Mouse (Mus musculus) heart, embryonic 11.5 days (tissue): ENCODE measurements around the gene Slc5a10. TPM values are rescaled to one million over a fixed set of nuclear protein-coding genes. Genes with fewer than 3 reads are reported as not detected.
"Not testable (repeated sequence)": the region's sequence is repeated elsewhere in the genome, so short reads cannot be mapped to it uniquely, and the experiment has no call there.

ENCODE experiments used
- ATAC-seq: fragments of 200-750 bp; cut with Nextera tagmentation; replicated peaks from 2 replicates; pipeline ENCODE4 v1.8.0; 2017; ENCODE audit warnings: moderate library complexity; ENCODE audit not compliant: insufficient number of reproducible peaks, low FRiP score, low TSS enrichment
- H3K27ac ChIP-seq: fragments of 300-500 bp; sonication (generic); 2 replicates; pipeline ENCODE4 v1.5.1; 2014; ENCODE audit warnings: mild to moderate bottlenecking, low read depth, low read length
- H3K27me3 ChIP-seq: fragments of 300-500 bp; sonication (generic); 2 replicates; pipeline ENCODE4 v1.6.1; 2014; ENCODE audit warnings: mild to moderate bottlenecking, low read length, mixed read lengths; ENCODE audit not compliant: control insufficient read depth, insufficient read depth
- H3K36me3 ChIP-seq: fragments of 300-500 bp; sonication (generic); 2 replicates; pipeline ENCODE4 v1.6.1; 2014; ENCODE audit warnings: mild to moderate bottlenecking, low read length, moderate library complexity, mixed read lengths; ENCODE audit not compliant: control insufficient read depth, insufficient read depth
- H3K4me1 ChIP-seq: fragments of 300-500 bp; sonication (generic); 2 replicates; pipeline ENCODE4 v1.6.1; 2014; ENCODE audit warnings: low read length; ENCODE audit not compliant: control insufficient read depth, insufficient read depth
- H3K4me2 ChIP-seq: fragments of 300-500 bp; sonication (generic); 2 replicates; pipeline ENCODE4 v1.6.1; 2014; ENCODE audit warnings: mild to moderate bottlenecking, moderate library complexity
- H3K4me3 ChIP-seq: fragments of 300-500 bp; sonication (generic); 2 replicates; pipeline ENCODE4 v1.5.1; 2014; ENCODE audit warnings: low read depth, low read length
- H3K9ac ChIP-seq: fragments of 300-500 bp; sonication (generic); 2 replicates; pipeline ENCODE4 v1.6.1; 2014; ENCODE audit warnings: mild to moderate bottlenecking, low read depth, low read length, moderate library complexity
- H3K9me3 ChIP-seq: fragments of 300-500 bp; sonication (generic); replicated peaks from 2 replicates; pipeline ENCODE4 v1.6.1; 2016; ENCODE audit warnings: low read length; ENCODE audit not compliant: control insufficient read depth
- WGBS: fragments of 180-500 bp; shearing (Covaris S2); extraction: QIAGEN DNeasy Blood & Tissue Kit; methylation state at CpG from one replicate; pipeline ENCODE4 v1.1.7; 2014; ENCODE audit not compliant: insufficient replicate concordance; 5-methylcytosine and 5-hydroxymethylcytosine counted together
- polyA plus RNA-seq: library from polyadenylated mRNA; unstranded; fragments of >200 nt; fragmentation: Nextera tagmentation; extraction: Ambion mirVana; gene quantifications from 2 replicates; pipeline ENCODE4 v1.2.1, GENCODE M21; 2014

Gene Slc5a10
- polyA plus RNA-seq, 1 experiment from 2014 or later, result not detected

- no peak for ATAC-seq
- H3K4me1 ChIP-seq, result no peaks in the 10 kb centered on the region; the same call in 1 of the 2 replicates
- H3K4me2 ChIP-seq, result no peak overlapping the region
- no peaks in the 10 kb centered on the region for H3K9me3 ChIP-seq
- H3K27ac ChIP-seq, result no peak overlapping the region
- no peak overlapping the region for H3K4me3 ChIP-seq
- no peaks in the 10 kb centered on the region for H3K36me3 ChIP-seq
- no peak overlapping the region for H3K9ac ChIP-seq
- whole genome bisulfite sequencing, result 63% methylated on average over 5 of the region's 5 CpGs
- H3K27me3 ChIP-seq, result no peaks in the 10 kb centered on the region
These were observed 75.2 kb downstream of the Slc5a10 start for GRCm38 (mm10) chr11:61645357-61645857.

- WGBS, result 65% methylated on average over 11 of the region's 11 CpGs
- Histone ChIP-seq H3K27me3 (no peaks in the 10 kb centered on the region), H3K4me2 (no peak overlapping the region), H3K4me3 (no peak overlapping the region), H3K4me1 (no peaks in the 10 kb centered on the region; the same call in 1 of the 2 replicates), H3K9me3 (no peaks in the 10 kb centered on the region), H3K9ac (no peak overlapping the region), H3K36me3 (no peaks in the 10 kb centered on the region), H3K27ac (no peak overlapping the region)
- ATAC-seq, result no peak
These were observed 75.9 kb downstream of the Slc5a10 start for GRCm38 (mm10) chr11:61644576-61645326.

GRCm38 (mm10) chr11:61643184-61643961 lies 77.3 kb downstream of the Slc5a10 start:
- 74% methylated on average over 5 of the region's 5 CpGs for WGBS
- no peak overlapping the region for H3K4me3 ChIP-seq
- H3K27me3 ChIP-seq, result no peaks in the 10 kb centered on the region
- H3K4me2 ChIP-seq, result no peak overlapping the region
- H3K9me3 ChIP-seq, result no peaks in the 10 kb centered on the region
- H3K9ac ChIP-seq, result no peak overlapping the region
- H3K27ac ChIP-seq, result no peak overlapping the region
- ATAC-seq, result no peak
- no peaks in the 10 kb centered on the region; the same call in 1 of the 2 replicates for H3K4me1 ChIP-seq
- H3K36me3 ChIP-seq, result no peaks in the 10 kb centered on the region

- Histone ChIP-seq H3K4me3 (no peak overlapping the region), H3K9me3 (no peaks in the 10 kb centered on the region), H3K4me2 (no peak overlapping the region), H3K27me3 (no peaks in the 10 kb centered on the region), H3K9ac (no peak overlapping the region), H3K36me3 (no peaks in the 10 kb centered on the region), H3K4me1 (no peaks in the 10 kb centered on the region; the same call in 1 of the 2 replicates), H3K27ac (no peak overlapping the region)
- WGBS, result 81% methylated on average over 7 of the region's 7 CpGs
- ATAC-seq, result no peak
These were observed 78.5 kb downstream of the Slc5a10 start for GRCm38 (mm10) chr11:61642106-61642505.

GRCm38 (mm10) chr11:61640585-61640984 lies 80.0 kb downstream of the Slc5a10 start:
- not testable (repeated sequence) for H3K4me3 ChIP-seq, H3K27ac ChIP-seq, H3K9ac ChIP-seq, H3K27me3 ChIP-seq, H3K4me1 ChIP-seq, H3K36me3 ChIP-seq, ATAC-seq, H3K9me3 ChIP-seq, H3K4me2 ChIP-seq
- WGBS, result 50% methylated on average over 9 of the region's 9 CpGs

- H3K4me2 ChIP-seq, result no peak overlapping the region
- H3K36me3 ChIP-seq, result no peaks in the 10 kb centered on the region
- H3K4me3 ChIP-seq, result no peak overlapping the region
- H3K4me1 ChIP-seq, result peaks cover 2% of the 10 kb centered on the region; the same call in 1 of the 2 replicates
- H3K27me3 ChIP-seq, result no peaks in the 10 kb centered on the region
- no peaks in the 10 kb centered on the region for H3K9me3 ChIP-seq
- H3K9ac ChIP-seq, result no peak overlapping the region
- WGBS, result 82% methylated on average over 6 of the region's 6 CpGs
- ATAC-seq, result no peak
- no peak overlapping the region for H3K27ac ChIP-seq
These were observed 80.9 kb downstream of the Slc5a10 start for GRCm38 (mm10) chr11:61639601-61640177.

GRCm38 (mm10) chr11:61638764-61639536 lies 81.7 kb downstream of the Slc5a10 start:
- no peak overlapping the region for H3K4me3 ChIP-seq
- no peaks in the 10 kb centered on the region for H3K36me3 ChIP-seq
- H3K9ac ChIP-seq, result no peak overlapping the region
- H3K9me3 ChIP-seq, result no peaks in the 10 kb centered on the region
- no peaks in the 10 kb centered on the region for H3K27me3 ChIP-seq
- ATAC-seq, result no peak
- 57% methylated on average over 12 of the region's 12 CpGs for WGBS
- no peak overlapping the region for H3K27ac ChIP-seq
- no peak overlapping the region for H3K4me2 ChIP-seq
- H3K4me1 ChIP-seq, result 0 out of 2 replicates have a peak, but pooled peaks cover 2% of the 10 kb centered on the region

GRCm38 (mm10) chr11:61637856-61638255 lies 82.8 kb downstream of the Slc5a10 start:
- ATAC-seq, result no peak
- H3K4me3 ChIP-seq, result no peak overlapping the region
- WGBS, result 82% methylated on average over 3 of the region's 3 CpGs

More at GRCm38 (mm10) chr11:61637856-61638255, 82.8 kb downstream of the Slc5a10 start:
- Histone ChIP-seq H3K4me1 (0 out of 2 replicates have a peak, but pooled peaks cover 2% of the 10 kb centered on the region), H3K27me3 (no peaks in the 10 kb centered on the region), H3K9me3 (no peaks in the 10 kb centered on the region), H3K36me3 (no peaks in the 10 kb centered on the region), H3K9ac (no peak overlapping the region), H3K27ac (no peak overlapping the region), H3K4me2 (no peak overlapping the region)
